ENCODE assay signal across 8 mouse cellular contexts in the genomic region with DNA sequence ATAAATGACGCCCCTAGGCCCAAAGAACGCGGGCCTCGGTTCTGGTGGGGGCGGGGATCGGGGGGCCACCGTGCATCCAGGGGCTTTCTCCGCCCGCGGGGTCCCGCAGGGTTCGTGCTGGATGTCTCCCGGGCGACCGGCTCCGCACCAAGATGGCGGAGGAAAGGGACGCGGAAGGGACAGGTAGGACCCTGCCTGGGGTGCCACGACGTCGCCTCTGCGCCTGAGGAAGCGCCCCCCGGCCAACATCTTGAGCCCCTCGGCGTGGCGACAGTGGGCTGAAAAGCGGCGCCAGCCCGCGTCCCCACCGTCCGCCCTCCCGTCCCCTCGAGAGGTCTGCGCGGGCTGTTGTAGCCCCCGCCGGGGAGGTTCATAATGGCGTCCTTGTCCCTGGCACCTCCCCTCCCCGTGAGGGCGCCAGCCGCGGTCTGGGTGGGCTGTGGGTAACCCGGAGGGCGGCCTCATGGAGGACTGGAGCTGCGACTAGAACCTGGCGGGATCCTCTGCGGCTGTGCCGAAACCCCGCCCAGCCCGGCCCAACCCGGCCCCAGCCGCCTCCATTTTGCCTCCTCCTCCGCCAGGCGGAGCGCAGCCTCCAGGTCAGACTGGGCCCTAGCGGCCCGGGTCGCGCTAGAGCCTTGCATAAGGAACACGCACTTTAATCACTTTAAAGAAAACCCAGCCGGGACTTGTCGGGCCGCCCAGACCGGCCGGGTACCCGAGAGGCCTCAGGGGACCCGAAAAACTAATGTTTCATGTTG. TPM values are rescaled to one million over a fixed set of nuclear protein-coding genes. Genes with fewer than 3 reads are reported as not detected.
DNase-seq lines count a peak whose midpoint lies in the region; ATAC-seq and TF ChIP-seq lines count a peak whose summit lies in the region.

A gene (plus strand): TSS at position 135 of the 761 bp plus-strand sequence.

- 0 out of 2 replicates have a peak, but pooled peaks have one; percentile 39 for TF ChIP-seq EP300 in liver, embryonic 14.5 days (IDR thresholded peaks at IDR 0.05; ENCODE audit: low read depth)
- TF ChIP-seq EP300 in stomach, postnatal 0 days (optimal IDR thresholded peaks at IDR 0.05): peak; percentile 80

- H3K9ac ChIP-seq in heart, embryonic 15.5 days: peak within 1 kb of the TSS; percentile 98
- H3K9ac ChIP-seq in liver, embryonic 14.5 days (replicated peaks): peak within 1 kb of the TSS; percentile 100
- peak within 1 kb of the TSS; percentile 97 for H3K9ac ChIP-seq in neural tube, embryonic 11.5 days (ENCODE audit: low read length)
- H3K9ac ChIP-seq in stomach, postnatal 0 days (ENCODE audit: low read length): peak within 1 kb of the TSS; percentile 99

- under 1% methylated on average over 70 of the region's 70 CpGs for whole genome bisulfite sequencing in heart, embryonic 15.5 days
- WGBS in liver, embryonic 14.5 days (ENCODE audit: insufficient replicate concordance): under 1% methylated on average over 69 of the region's 70 CpGs
- under 1% methylated on average over 69 of the region's 70 CpGs for WGBS in neural tube, embryonic 11.5 days
- under 1% methylated on average over 54 of the region's 70 CpGs for WGBS in stomach, postnatal 0 days

- peak within 1 kb of the TSS; percentile 82 for H3K4me3 ChIP-seq in heart, embryonic 15.5 days
- peak within 1 kb of the TSS; percentile 73 to 76 for H3K4me3 ChIP-seq in liver, embryonic 14.5 days (ENCODE audit: insufficient read depth in 1 of 2, low read depth in 2 of 2, low read length in 2 of 2)
- peak within 1 kb of the TSS; percentile 66 for H3K4me3 ChIP-seq in neural tube, embryonic 11.5 days (ENCODE audit: low read depth, low read length)
- H3K4me3 ChIP-seq in stomach, postnatal 0 days (ENCODE audit: low read depth, low read length): peak within 1 kb of the TSS; percentile 79

- H3K27ac ChIP-seq in heart, embryonic 15.5 days: peak within 1 kb of the TSS; percentile 100
- peak within 1 kb of the TSS; percentile 97 for H3K27ac ChIP-seq in liver, embryonic 14.5 days
- H3K27ac ChIP-seq in neural tube, embryonic 11.5 days (ENCODE audit: low read depth, low read length): peak within 1 kb of the TSS; percentile 100
- H3K27ac ChIP-seq in stomach, postnatal 0 days (replicated peaks): peak within 1 kb of the TSS; percentile 100

- TF ChIP-seq CTCF in liver, embryonic 14.5 days (IDR thresholded peaks at IDR 0.05; ENCODE audit: low read depth): peak; percentile 83
- peak; percentile 76 for TF ChIP-seq CTCF in stomach, postnatal 0 days (IDR thresholded peaks at IDR 0.05; ENCODE audit: low read depth)

- peak within 1 kb of the TSS; percentile 74 for H3K4me2 ChIP-seq in heart, embryonic 15.5 days
- peak within 1 kb of the TSS; percentile 80 for H3K4me2 ChIP-seq in liver, embryonic 14.5 days (ENCODE audit: low read depth)
- peak within 1 kb of the TSS; percentile 67 for H3K4me2 ChIP-seq in neural tube, embryonic 11.5 days (ENCODE audit: low read depth)
- peak within 1 kb of the TSS; percentile 78 for H3K4me2 ChIP-seq in stomach, postnatal 0 days (replicated peaks; ENCODE audit: low read depth)

- peak; percentile 87 for ATAC-seq in CD4-positive, CD25-positive, alpha-beta regulatory T cell, adult 4 months
- peak; percentile 98 for ATAC-seq in heart, embryonic 15.5 days (replicated peaks; ENCODE audit: insufficient number of reproducible peaks, insufficient read depth, low FRiP score, low read depth)
- ATAC-seq in liver, embryonic 14.5 days (ENCODE audit: insufficient read depth): peak; percentile 90
- ATAC-seq in neural tube, embryonic 11.5 days (ENCODE audit: insufficient read depth, low FRiP score, low TSS enrichment): peak; percentile 97
- peak; percentile 98 for ATAC-seq in stomach, postnatal 0 days (ENCODE audit: low FRiP score, low TSS enrichment)

- H3K9me3 ChIP-seq in heart, embryonic 15.5 days (replicated peaks): no peaks in the 10 kb centered on the region
- H3K9me3 ChIP-seq in liver, embryonic 14.5 days (ENCODE audit: control insufficient read depth, low read length): no peaks in the 10 kb centered on the region
- no peaks in the 10 kb centered on the region for H3K9me3 ChIP-seq in neural tube, embryonic 11.5 days (ENCODE audit: control insufficient read depth, low read length)
- no peaks in the 10 kb centered on the region for H3K9me3 ChIP-seq in stomach, postnatal 0 days (ENCODE audit: control insufficient read depth, low read length)

- H3K4me1 ChIP-seq in heart, embryonic 15.5 days (replicated peaks): no peaks in the 10 kb centered on the region; the same call in 1 of the 2 replicates
- peaks cover 5 to 20% of the 10 kb centered on the region in 2 experiments for H3K4me1 ChIP-seq in liver, embryonic 14.5 days (replicated peaks; ENCODE audit: control insufficient read depth in 2 of 2, insufficient read depth in 2 of 2, low read length in 1 of 2)
- H3K4me1 ChIP-seq in neural tube, embryonic 11.5 days (ENCODE audit: control insufficient read depth, insufficient read depth, low read length): no peaks in the 10 kb centered on the region
- H3K4me1 ChIP-seq in stomach, postnatal 0 days (replicated peaks; ENCODE audit: control insufficient read depth, insufficient read depth): no peaks in the 10 kb centered on the region

- H3K27me3 ChIP-seq in heart, embryonic 15.5 days: no peaks in the 10 kb centered on the region
- H3K27me3 ChIP-seq in liver, embryonic 14.5 days (ENCODE audit: control insufficient read depth, insufficient read depth, low read length): no peaks in the 10 kb centered on the region
- H3K27me3 ChIP-seq in neural tube, embryonic 11.5 days (ENCODE audit: control insufficient read depth, insufficient read depth, low read length): no peaks in the 10 kb centered on the region
- H3K27me3 ChIP-seq in stomach, postnatal 0 days (ENCODE audit: control insufficient read depth, insufficient read depth, low read length): no peaks in the 10 kb centered on the region

- no peaks in the 10 kb centered on the region for H3K36me3 ChIP-seq in heart, embryonic 15.5 days
- H3K36me3 ChIP-seq in liver, embryonic 14.5 days (replicated peaks; ENCODE audit: control insufficient read depth, insufficient read depth, low read depth): no peaks in the 10 kb centered on the region
- H3K36me3 ChIP-seq in neural tube, embryonic 11.5 days (ENCODE audit: control insufficient read depth, insufficient read depth, low read length): no peaks in the 10 kb centered on the region
- no peaks in the 10 kb centered on the region for H3K36me3 ChIP-seq in stomach, postnatal 0 days (ENCODE audit: control insufficient read depth, insufficient read depth, low read length)

- DNase-seq in c-Kit-negative CD71-positive TER-119-positive erythroid progenitor cells, embryonic 14.5 days (ENCODE audit: low read depth, low spot score): peak; percentile 80
- peak; percentile 82 for DNase-seq in fibroblast of lung, adult 2 months (ENCODE audit: low read depth)
- DNase-seq in kidney, postnatal 25 days: peak; percentile 92 to 97
- peak; percentile 80 to 81 (median 81) for DNase-seq in liver, embryonic 14.5 days (ENCODE audit: low read depth in 3 of 3, low spot score in 3 of 3)
- peak; percentile 95 for DNase-seq in neural tube, embryonic 11.5 days (ENCODE audit: low spot score)
- peak; percentile 95 for DNase-seq in stomach, postnatal 0 days (ENCODE audit: low spot score)

RNA-seq across cellular contexts. Expression of the gene that starts here (rescaled TPM):
- polyA plus RNA-seq in CD4-positive, CD25-positive, alpha-beta regulatory T cell, adult 4 months (2017; shearing (Covaris generic)): 1 to 10 TPM; 3.7 to 8.2 TPM
- polyA plus RNA-seq in heart, embryonic 15.5 days (2015; fragmentation: Nextera tagmentation; extraction: Ambion mirVana): 14.0 and 21.5 TPM in 2 replicates
- polyA plus RNA-seq in liver, embryonic 14.5 days (2012; rRNA removed): 0.19 and 0.64 TPM in 2 replicates
- polyA plus RNA-seq in liver, embryonic 14.5 days (2014; fragmentation: Nextera tagmentation; extraction: Ambion mirVana): 3.5 and 4.3 TPM in 2 replicates
- 6.8 and 9.5 TPM in 2 replicates for polyA plus RNA-seq in neural tube, embryonic 11.5 days (2014; fragmentation: Nextera tagmentation; extraction: Ambion mirVana)
- 3.5 and 3.7 TPM in 2 replicates for polyA plus RNA-seq in stomach, postnatal 0 days (2015; fragmentation: Nextera tagmentation; extraction: Ambion mirVana)

Comparison
In these comparisons a context has a peak if more than half of its experiments do, and no peak if none do; other contexts are left out.
1. Peak in every context shown above with its lines: DNase-seq, ATAC-seq, H3K4me3 ChIP-seq and H3K27ac ChIP-seq.